Mouse (Mus musculus): ENCODE measurements around the gene Slco3a1. TPM values are rescaled to one million over a fixed set of nuclear protein-coding genes. Genes with fewer than 3 reads are reported as not detected.

Slco3a1 gene
- polyA plus RNA-seq, 1 experiment from 2014 or later = 19.1 TPM

DNA sequence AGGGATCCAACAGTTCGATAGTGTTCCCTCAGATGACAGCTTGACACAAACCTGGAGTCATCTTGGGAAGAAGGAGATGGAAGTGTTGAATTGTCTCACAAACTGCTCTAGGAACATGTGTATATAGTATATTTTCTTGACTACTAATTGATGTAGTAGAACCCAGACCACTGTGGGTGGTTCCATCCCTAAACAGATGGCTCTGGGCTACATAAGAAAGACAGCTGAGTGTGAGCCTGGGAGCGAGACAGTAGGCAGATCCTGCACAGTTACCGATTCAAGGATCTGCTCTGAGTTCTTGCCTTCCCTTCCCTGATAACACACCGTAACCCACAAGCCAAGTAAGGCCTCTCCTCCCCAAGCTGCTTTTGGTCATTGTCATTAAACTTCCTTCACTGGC lies 28.6 kb downstream of the Slco3a1 start:
- Histone ChIP-seq H3K4me2 (no peak overlapping the region), H3K9ac (no peak overlapping the region), H3K27ac (no peak overlapping the region), H3K4me3 (no peak overlapping the region), H3K4me1 (no peaks in the 10 kb centered on the region), H3K36me3 (no peaks in the 10 kb centered on the region), H3K27me3 (no peaks in the 10 kb centered on the region), H3K9me3 (no peaks in the 10 kb centered on the region)
- 90% methylated on average over 4 of the region's 4 CpGs for WGBS
- ATAC-seq (ENCODE audit: insufficient number of reproducible peaks, low FRiP score, low TSS enrichment, low read depth) = no peak

DNA sequence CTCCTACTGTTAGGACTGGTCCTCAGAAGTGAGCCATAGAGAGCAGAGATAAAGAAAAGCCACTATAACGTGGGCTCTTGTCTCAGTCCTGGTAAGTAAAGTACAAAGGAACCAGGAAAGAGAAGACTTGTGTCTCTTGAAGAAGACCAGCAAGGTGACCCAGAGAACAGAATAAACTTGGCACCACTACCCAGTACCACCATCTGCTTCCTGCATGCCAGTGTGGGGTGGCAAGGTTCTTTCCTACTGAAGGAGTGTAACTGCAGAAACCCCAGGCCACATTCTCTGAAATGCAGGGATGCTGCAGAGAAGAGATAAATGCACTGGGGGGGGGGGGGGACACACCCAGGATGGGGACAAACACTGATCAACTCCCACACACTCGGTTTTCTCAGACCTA lies 29.0 kb downstream of the Slco3a1 start:
- H3K9ac ChIP-seq = no peak overlapping the region
- no peaks in the 10 kb centered on the region for H3K9me3 ChIP-seq
- 70% methylated on average over 2 of the region's 2 CpGs for WGBS
- no peaks in the 10 kb centered on the region for H3K36me3 ChIP-seq
- H3K4me3 ChIP-seq = no peak overlapping the region
- no peak overlapping the region for H3K27ac ChIP-seq
- ATAC-seq (ENCODE audit: insufficient number of reproducible peaks, low FRiP score, low TSS enrichment, low read depth) = no peak
- H3K4me1 ChIP-seq = no peaks in the 10 kb centered on the region
- H3K4me2 ChIP-seq = no peak overlapping the region
- no peaks in the 10 kb centered on the region for H3K27me3 ChIP-seq

DNA sequence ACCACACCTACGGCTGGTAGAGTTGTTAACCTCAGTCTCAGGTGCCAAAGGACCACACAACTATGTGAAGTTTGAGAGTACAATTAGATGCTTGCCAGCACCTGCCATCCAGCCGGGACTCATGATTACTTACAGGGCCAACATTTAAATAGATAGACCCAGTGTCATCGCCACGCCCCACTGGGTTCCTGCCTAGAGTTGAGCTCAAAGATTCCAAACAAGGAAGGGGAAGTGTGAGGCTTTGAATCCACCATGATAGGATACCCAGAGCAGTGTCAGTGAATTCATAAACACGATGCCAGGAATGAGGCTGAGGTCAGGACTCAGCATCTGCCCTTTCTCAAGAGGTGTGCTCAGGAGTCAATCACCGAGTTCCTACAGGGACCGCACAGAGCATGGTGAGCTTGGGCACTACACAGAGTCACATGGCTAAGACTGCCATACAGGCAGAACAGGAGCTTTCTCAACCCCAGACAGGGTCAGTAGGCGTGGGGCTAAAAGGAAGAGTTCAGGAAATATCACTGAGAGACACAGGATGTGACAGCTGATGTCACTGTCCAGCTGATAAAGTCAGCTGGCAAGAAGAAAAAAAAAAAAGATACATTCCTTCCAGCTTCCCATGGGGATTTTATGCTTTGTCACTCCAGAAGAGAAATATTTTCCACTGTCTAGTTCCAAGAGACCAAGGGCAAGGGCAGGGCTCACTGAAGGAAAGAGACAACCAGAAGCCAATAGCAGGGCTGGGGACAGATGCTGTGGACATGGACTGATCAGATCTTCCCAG lies 30.2 kb downstream of the Slco3a1 start:
- ATAC-seq (ENCODE audit: insufficient number of reproducible peaks, low FRiP score, low TSS enrichment, low read depth) = no peak
- Histone ChIP-seq H3K4me1 (no peaks in the 10 kb centered on the region), H3K9ac (no peak overlapping the region), H3K27me3 (no peaks in the 10 kb centered on the region), H3K4me2 (no peak overlapping the region), H3K9me3 (no peaks in the 10 kb centered on the region), H3K27ac (no peak overlapping the region), H3K36me3 (no peaks in the 10 kb centered on the region), H3K4me3 (no peak overlapping the region)
- 81% methylated on average over 8 of the region's 8 CpGs for WGBS

DNA sequence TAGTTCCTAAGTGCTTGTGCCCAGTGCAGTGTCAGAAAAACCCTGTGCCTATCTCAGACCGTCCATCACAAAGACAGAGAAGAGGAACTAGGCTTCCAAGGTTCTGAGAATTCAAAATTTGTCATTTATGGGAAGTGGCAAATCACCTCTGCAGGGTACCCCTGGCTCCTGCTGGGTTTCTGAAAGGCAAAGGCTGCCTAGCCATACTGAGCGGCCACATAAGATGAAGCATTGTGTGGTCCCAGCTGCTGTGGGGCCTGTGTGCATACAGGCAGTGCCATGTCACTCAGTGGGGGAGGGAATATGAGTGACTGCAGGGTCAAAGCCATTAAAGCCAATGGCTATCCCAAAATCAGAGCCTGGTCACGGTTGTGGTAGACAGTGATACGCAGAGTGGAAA lies 31.5 kb downstream of the Slco3a1 start:
- no peak overlapping the region for H3K4me2 ChIP-seq
- H3K27ac ChIP-seq = no peak overlapping the region
- no peaks in the 10 kb centered on the region for H3K4me1 ChIP-seq
- no peaks in the 10 kb centered on the region for H3K27me3 ChIP-seq
- no peak overlapping the region for H3K9ac ChIP-seq
- H3K36me3 ChIP-seq = no peaks in the 10 kb centered on the region
- no peak overlapping the region for H3K4me3 ChIP-seq
- H3K9me3 ChIP-seq = no peaks in the 10 kb centered on the region
- no peak for ATAC-seq (ENCODE audit: insufficient number of reproducible peaks, low FRiP score, low TSS enrichment, low read depth)
- 71% methylated on average over 4 of the region's 4 CpGs for WGBS

DNA sequence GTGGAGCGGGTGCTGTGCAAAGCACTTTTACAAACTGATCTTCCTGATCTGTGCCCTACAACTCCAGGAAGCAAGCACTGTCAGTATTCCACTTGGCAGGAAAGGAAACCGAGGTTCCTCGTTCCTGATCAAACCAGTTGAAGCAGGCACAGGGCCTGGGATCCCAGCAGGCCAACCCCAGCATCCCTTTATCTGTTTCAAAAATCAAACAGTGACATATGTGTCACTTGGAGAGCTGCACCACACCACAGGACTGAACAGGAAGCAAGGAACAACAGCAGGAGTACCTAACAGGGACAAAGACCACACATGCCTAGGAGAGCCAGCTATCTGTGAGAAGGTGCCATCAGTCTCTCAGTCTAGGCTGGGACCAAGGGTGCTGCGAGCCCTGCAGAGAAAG lies 32.3 kb downstream of the Slco3a1 start:
- H3K27me3 ChIP-seq = no peaks in the 10 kb centered on the region
- no peaks in the 10 kb centered on the region for H3K4me1 ChIP-seq
- WGBS = 84% methylated on average over 4 of the region's 4 CpGs
- no peak for ATAC-seq (ENCODE audit: insufficient number of reproducible peaks, low FRiP score, low TSS enrichment, low read depth)
- no peak overlapping the region for H3K27ac ChIP-seq
- H3K9me3 ChIP-seq = no peaks in the 10 kb centered on the region
- H3K9ac ChIP-seq = no peak overlapping the region
- no peaks in the 10 kb centered on the region for H3K36me3 ChIP-seq
- no peak overlapping the region for H3K4me2 ChIP-seq
- no peak overlapping the region for H3K4me3 ChIP-seq

DNA sequence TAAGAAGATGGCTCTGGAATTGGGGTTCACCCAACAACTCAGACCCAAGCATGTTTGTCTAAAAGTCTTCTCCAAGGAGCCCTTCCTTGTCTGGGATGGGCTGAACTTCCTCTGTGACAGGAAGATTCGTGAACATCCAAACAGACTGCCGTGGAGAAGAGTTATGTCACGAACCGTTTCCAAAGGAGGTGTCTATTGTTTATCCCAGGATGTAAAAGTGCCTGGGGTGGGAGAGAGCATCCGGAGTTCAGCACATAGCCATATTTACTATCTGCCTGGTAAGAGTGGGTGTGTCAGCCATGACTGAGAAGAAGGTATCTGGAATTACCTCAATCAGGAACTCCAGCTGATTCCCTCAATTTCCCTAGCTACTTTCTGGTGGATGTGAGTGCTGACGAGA lies 35.2 kb downstream of the Slco3a1 start:
- no peak overlapping the region for H3K27ac ChIP-seq
- H3K4me1 ChIP-seq = no peaks in the 10 kb centered on the region
- H3K36me3 ChIP-seq = no peaks in the 10 kb centered on the region
- H3K4me2 ChIP-seq = no peak overlapping the region
- no peak for ATAC-seq (ENCODE audit: insufficient number of reproducible peaks, low FRiP score, low TSS enrichment, low read depth)
- H3K9me3 ChIP-seq = no peaks in the 10 kb centered on the region
- WGBS = 73% methylated on average over 6 of the region's 6 CpGs
- H3K27me3 ChIP-seq = no peaks in the 10 kb centered on the region
- no peak overlapping the region for H3K4me3 ChIP-seq
- H3K9ac ChIP-seq = no peak overlapping the region

DNA sequence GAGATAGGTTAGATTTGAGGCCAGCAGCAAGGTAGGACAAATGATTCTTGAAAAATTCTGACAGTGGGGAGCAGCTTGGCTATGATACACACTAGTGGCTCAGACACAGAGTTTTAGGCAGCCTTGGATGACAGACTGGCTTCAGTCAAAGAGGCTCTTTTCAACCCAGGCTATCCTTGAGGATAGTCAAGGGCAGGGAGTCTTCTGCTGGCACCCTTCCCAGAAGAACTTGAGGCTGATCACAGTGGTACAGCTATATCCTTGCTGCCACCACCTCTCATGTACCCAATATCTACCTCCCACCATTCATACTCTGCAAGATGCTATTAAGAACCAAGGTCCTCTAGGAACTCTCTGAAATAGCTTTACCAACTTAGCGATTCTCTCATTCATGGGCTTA lies 35.8 kb downstream of the Slco3a1 start:
- ATAC-seq (ENCODE audit: insufficient number of reproducible peaks, low FRiP score, low TSS enrichment, low read depth) = no peak
- H3K27ac ChIP-seq = no peak overlapping the region
- H3K4me3 ChIP-seq = no peak overlapping the region
- no peak overlapping the region for H3K9ac ChIP-seq
- no peak overlapping the region for H3K4me2 ChIP-seq
- H3K9me3 ChIP-seq = no peaks in the 10 kb centered on the region
- H3K36me3 ChIP-seq = no peaks in the 10 kb centered on the region
- H3K27me3 ChIP-seq = no peaks in the 10 kb centered on the region
- H3K4me1 ChIP-seq = no peaks in the 10 kb centered on the region
- 81% methylated on average over 1 of the region's 1 CpGs for WGBS

DNA sequence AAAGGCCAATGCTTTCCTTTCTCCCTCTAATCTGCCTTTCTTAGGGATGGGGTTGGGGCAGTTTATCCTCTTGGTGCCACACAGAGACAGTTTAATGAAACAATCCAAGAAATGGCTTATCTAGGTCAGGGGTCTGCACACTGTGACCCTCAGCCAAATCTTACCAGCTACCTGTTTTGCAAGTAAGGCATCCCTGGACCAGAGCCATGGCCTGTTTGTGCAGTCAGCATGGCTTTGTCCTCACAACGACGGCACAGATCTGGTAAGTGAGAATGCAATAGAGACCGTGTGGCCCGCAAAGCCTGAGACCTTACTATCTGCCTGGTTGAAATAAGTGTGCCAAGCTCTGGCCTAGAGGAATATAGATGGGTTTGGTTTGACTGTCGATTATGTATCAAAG lies 36.3 kb downstream of the Slco3a1 start:
- H3K4me3 ChIP-seq = no peak overlapping the region
- H3K36me3 ChIP-seq = no peaks in the 10 kb centered on the region
- no peaks in the 10 kb centered on the region for H3K9me3 ChIP-seq
- no peaks in the 10 kb centered on the region for H3K27me3 ChIP-seq
- 85% methylated on average over 5 of the region's 5 CpGs for WGBS
- H3K27ac ChIP-seq = no peak overlapping the region
- no peaks in the 10 kb centered on the region for H3K4me1 ChIP-seq
- no peak overlapping the region for H3K4me2 ChIP-seq
- H3K9ac ChIP-seq = no peak overlapping the region
- ATAC-seq (ENCODE audit: insufficient number of reproducible peaks, low FRiP score, low TSS enrichment, low read depth) = no peak

DNA sequence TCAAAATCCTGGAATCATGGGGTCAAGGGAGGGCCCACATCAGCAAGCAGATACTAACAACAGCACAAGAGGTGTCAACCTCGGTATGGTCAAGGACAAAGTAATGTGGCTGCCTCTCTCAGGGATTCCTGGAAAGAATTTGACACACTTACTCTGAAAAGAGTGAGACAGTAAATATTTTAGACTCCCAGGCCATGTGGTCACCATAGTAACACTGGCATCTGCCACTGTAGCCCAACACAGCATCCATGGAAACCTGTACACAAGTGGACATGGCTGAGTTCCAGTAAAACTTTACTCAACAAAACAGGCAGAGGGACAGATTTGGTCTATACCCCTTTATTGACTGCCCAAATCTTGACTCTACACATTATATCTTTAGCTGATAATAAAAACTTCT lies 43.9 kb downstream of the Slco3a1 start:
- no peaks in the 10 kb centered on the region for H3K36me3 ChIP-seq
- H3K4me2 ChIP-seq = no peak overlapping the region
- H3K27ac ChIP-seq = no peak overlapping the region
- no peaks in the 10 kb centered on the region for H3K4me1 ChIP-seq
- no peaks in the 10 kb centered on the region for H3K27me3 ChIP-seq
- H3K4me3 ChIP-seq = no peak overlapping the region
- H3K9ac ChIP-seq = no peak overlapping the region
- H3K9me3 ChIP-seq = no peaks in the 10 kb centered on the region
- ATAC-seq (ENCODE audit: insufficient number of reproducible peaks, low FRiP score, low TSS enrichment, low read depth) = no peak
- 69% methylated on average over 1 of the region's 1 CpGs for WGBS

DNA sequence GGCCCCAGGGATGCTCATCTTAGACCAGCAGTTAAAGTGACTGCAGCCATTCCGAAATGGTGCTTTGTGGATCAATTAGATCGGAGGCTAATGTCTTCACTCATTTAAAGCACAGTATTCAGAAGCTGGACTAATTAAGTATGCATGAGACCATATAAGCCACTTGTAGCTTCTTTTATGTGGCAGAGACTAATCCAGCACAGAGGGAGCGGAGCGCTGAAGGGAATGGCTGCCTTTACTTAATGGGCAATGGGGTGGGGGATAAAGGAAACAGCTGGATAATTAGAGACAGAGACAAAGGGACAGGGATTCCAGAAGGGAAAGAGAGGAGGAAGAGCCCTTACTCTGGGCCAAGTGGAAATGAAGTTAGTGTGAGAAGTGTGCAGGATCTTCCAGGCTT lies 46.4 kb downstream of the Slco3a1 start:
- H3K4me3 ChIP-seq = no peak overlapping the region
- no peak overlapping the region for H3K9ac ChIP-seq
- H3K27ac ChIP-seq = no peak overlapping the region
- H3K4me2 ChIP-seq = no peak overlapping the region
- no peaks in the 10 kb centered on the region for H3K4me1 ChIP-seq
- 43% methylated on average over 4 of the region's 4 CpGs for WGBS
- ATAC-seq (ENCODE audit: insufficient number of reproducible peaks, low FRiP score, low TSS enrichment, low read depth) = no peak
- H3K36me3 ChIP-seq = no peaks in the 10 kb centered on the region
- no peaks in the 10 kb centered on the region for H3K27me3 ChIP-seq
- H3K9me3 ChIP-seq = no peaks in the 10 kb centered on the region

DNA sequence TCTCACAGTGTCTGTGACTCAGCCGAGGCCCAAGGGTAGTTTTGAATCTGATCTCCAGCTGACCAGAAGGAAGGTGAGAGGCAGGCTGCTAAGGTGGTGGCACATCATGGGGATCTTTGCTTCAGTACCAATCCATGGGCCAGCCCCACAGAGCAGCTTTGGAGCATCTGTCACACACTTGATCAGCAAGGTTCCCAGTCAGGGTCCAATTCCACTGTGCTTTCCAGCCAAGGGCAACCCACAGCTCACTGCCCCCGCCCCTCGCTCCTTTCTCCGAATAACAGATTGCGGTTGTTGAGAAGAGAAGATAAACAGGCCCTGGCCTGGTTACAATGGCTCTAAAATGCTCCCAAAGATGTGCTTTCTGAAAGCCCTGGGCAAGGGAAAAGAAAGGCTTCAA lies 47.7 kb downstream of the Slco3a1 start:
- WGBS = 81% methylated on average over 5 of the region's 5 CpGs
- no peak overlapping the region for H3K9ac ChIP-seq
- H3K4me1 ChIP-seq = no peaks in the 10 kb centered on the region
- H3K36me3 ChIP-seq = no peaks in the 10 kb centered on the region
- H3K27me3 ChIP-seq = no peaks in the 10 kb centered on the region
- H3K4me2 ChIP-seq = no peak overlapping the region
- H3K27ac ChIP-seq = no peak overlapping the region
- no peak for ATAC-seq (ENCODE audit: insufficient number of reproducible peaks, low FRiP score, low TSS enrichment, low read depth)
- H3K9me3 ChIP-seq = no peaks in the 10 kb centered on the region
- no peak overlapping the region for H3K4me3 ChIP-seq

DNA sequence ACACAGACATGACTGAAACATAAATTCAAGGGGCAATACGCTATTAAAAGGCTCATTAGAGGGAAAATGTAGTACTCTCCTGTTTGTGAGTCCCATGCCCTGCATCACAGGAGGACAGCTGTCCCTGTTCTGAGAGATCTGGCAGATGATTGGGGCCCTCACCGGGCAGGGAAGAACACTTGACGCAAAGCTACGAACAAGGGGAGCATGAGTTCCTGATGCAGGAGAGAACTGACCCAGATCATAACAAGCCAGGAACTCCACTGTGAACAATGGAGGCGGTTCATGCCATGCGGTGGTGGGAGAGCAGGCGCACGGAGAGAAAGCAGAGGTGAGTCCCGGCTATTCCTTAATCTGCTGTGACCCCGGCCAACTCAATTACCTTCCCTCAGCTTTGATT lies 48.9 kb downstream of the Slco3a1 start:
- Histone ChIP-seq H3K36me3 (no peaks in the 10 kb centered on the region), H3K4me2 (no peak overlapping the region), H3K27me3 (no peaks in the 10 kb centered on the region), H3K27ac (no peak overlapping the region), H3K4me3 (no peak overlapping the region), H3K4me1 (no peaks in the 10 kb centered on the region), H3K9me3 (no peaks in the 10 kb centered on the region), H3K9ac (no peak overlapping the region)
- ATAC-seq (ENCODE audit: insufficient number of reproducible peaks, low FRiP score, low TSS enrichment, low read depth) = no peak
- WGBS = 71% methylated on average over 10 of the region's 10 CpGs

DNA sequence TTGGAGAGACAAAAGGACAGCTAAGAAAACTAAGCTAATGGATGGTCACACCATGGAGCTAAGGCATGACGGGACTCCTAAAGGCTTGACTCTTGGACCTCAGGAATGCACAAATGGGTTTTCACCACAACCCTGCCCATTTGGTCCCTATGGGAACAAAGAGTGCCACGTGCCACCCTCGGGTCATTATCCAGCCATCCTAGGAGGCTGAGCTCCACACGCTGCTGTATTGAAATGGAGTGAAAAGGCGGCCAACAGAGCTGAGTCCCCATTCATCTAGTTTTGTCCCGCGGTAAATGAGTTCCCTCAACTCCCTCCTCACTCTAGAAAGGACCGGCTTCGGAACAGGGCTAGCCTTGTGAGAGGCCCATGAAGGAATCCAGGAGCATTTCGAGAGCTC lies 53.4 kb downstream of the Slco3a1 start:
- Histone ChIP-seq H3K4me3 (no peak overlapping the region), H3K9ac (no peak overlapping the region), H3K4me2 (no peak overlapping the region), H3K36me3 (no peaks in the 10 kb centered on the region), H3K27me3 (no peaks in the 10 kb centered on the region), H3K27ac (no peak overlapping the region), H3K9me3 (no peaks in the 10 kb centered on the region), H3K4me1 (no peaks in the 10 kb centered on the region)
- WGBS = 55% methylated on average over 10 of the region's 10 CpGs
- ATAC-seq (ENCODE audit: insufficient number of reproducible peaks, low FRiP score, low TSS enrichment, low read depth) = no peak
